Mouse (Mus musculus): ENCODE measurements at regions not wholly inside any gene's neighbourhood (a gene's known extent, or its start where the extent isn't known, plus 50 kb on each side); places are given as distances from the start of the nearest gene placed in this dataset.

DNA sequence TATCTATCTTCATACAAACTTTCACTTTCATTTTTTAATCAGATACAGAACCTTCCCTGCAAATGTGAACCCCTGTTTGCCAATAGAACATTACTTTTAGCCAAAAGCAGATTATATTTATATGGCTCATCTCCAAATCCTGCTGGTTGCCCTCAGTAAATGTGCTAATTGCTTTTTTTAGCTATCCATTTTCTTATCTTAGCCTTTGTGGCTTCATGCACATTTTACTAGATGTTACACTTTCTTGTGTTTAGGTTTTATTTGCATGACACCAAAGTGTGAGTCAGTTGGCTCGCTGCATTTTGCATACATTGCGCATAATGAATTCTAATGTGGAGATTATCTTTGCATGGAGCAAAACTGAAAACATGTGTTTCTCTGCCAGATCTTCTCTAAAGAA, 211.3 kb upstream of the Ube2e3 start:
- no peak for TF ChIP-seq CTCF (IDR thresholded peaks at IDR 0.05; ENCODE audit: low read depth, low read length)
- no peak for TF ChIP-seq POLR2A (IDR thresholded peaks at IDR 0.05; ENCODE audit: borderline replicate concordance, low read depth, low read length)

All from bone marrow macrophage, adult 2 months (primary cell).